In genomic region chr1:134243948-134244914, GRCm38 (mm10) we compare ENCODE assay signal across 8 mouse cellular contexts. TPM values are rescaled to one million over a fixed set of nuclear protein-coding genes. Genes with fewer than 3 reads are reported as not detected.
DNase-seq lines count a peak whose midpoint lies in the region; ATAC-seq lines count a peak whose summit lies in the region.

No protein-coding gene starts in this region.

- H3K4me2 ChIP-seq in hindbrain, embryonic 13.5 days: peak overlapping the region; percentile 44

- H3K4me1 ChIP-seq in hindbrain, embryonic 13.5 days (replicated peaks): peaks cover 18% of the 10 kb centered on the region

- peaks cover 17% of the 10 kb centered on the region; the same call in 1 of the 2 replicates for H3K27me3 ChIP-seq in hindbrain, embryonic 13.5 days

- H3K27ac ChIP-seq in hindbrain, embryonic 13.5 days: no peak overlapping the region

- 25% methylated on average over 35 of the region's 35 CpGs for WGBS in hindbrain, embryonic 13.5 days

- peak; percentile 84 for ATAC-seq in hindbrain, embryonic 13.5 days (ENCODE audit: low FRiP score)

- H3K9me3 ChIP-seq in hindbrain, embryonic 13.5 days: no peaks in the 10 kb centered on the region

- DNase-seq in Muller cell, postnatal 12 days (ENCODE audit: inconsistent ontology term): peak; percentile 91
- DNase-seq in cerebellum, postnatal 10 days: peak; percentile 97 to 98
- peak; percentile 78 to 91 for DNase-seq in frontal cortex, postnatal 14 days (ENCODE audit: low spot score in 2 of 2)
- peak; percentile 88 to 98 for DNase-seq in layer of hippocampus, postnatal 25 days (ENCODE audit: extremely low spot score in 1 of 2, low spot score in 1 of 2)
- DNase-seq in lung, postnatal 14 days: peak; percentile 97
- peak; percentile 50 for DNase-seq in retina, adult 2 months (ENCODE audit: low read depth, low spot score)
- peak; percentile 77 to 81 for DNase-seq in thymus, postnatal 36 days

- H3K9ac ChIP-seq in hindbrain, embryonic 13.5 days: peak overlapping the region; percentile 39

- H3K36me3 ChIP-seq in hindbrain, embryonic 13.5 days: no peaks in the 10 kb centered on the region

- H3K4me3 ChIP-seq in hindbrain, embryonic 13.5 days: peak overlapping the region; percentile 2; the same call in 1 of the 2 replicates

RNA-seq across cellular contexts. Expression of gene Adora1, which starts 9.0 kb away (rescaled TPM):
- polyA plus RNA-seq in hindbrain, embryonic 13.5 days (2015; fragmentation: Nextera tagmentation; extraction: Ambion mirVana): 10.2 and 10.6 TPM in 2 replicates
- total RNA-seq in layer of hippocampus, postnatal 25 days (2021): 100 to 1,000 TPM; 224 to 230 TPM

RNA-seq across cellular contexts. Expression of gene Myog, which starts 45.6 kb away (rescaled TPM):
- polyA plus RNA-seq in hindbrain, embryonic 13.5 days (2015; fragmentation: Nextera tagmentation; extraction: Ambion mirVana): 3.6 and 3.8 TPM in 2 replicates
- total RNA-seq in layer of hippocampus, postnatal 25 days (2021): not detected

RNA-seq across cellular contexts. Expression of gene Mybph, which starts 51.0 kb away (rescaled TPM):
- 0.83 and 1.9 TPM in 2 replicates for polyA plus RNA-seq in hindbrain, embryonic 13.5 days (2015; fragmentation: Nextera tagmentation; extraction: Ambion mirVana)
- total RNA-seq in layer of hippocampus, postnatal 25 days (2021): under 1 TPM; 0.17 to 0.19 TPM
